Mouse (Mus musculus) ovary, adult 10 weeks (tissue): ENCODE data around the gene Lrrk2. TPM values are rescaled to one million over a fixed set of nuclear protein-coding genes. Genes with fewer than 3 reads are reported as not detected.

ENCODE experiments used
- polyA plus RNA-seq: library from polyadenylated mRNA; stranded (reverse); fragments of 350-450 nt; fragmentation: Illumina TruSeq; extraction: RNeasy Lipid Tissue Mini Kit (QIAGEN cat#74804); gene quantifications from one replicate; pipeline ENCODE4 v1.2.3, GENCODE M21; 2014

Lrrk2 gene
- polyA plus RNA-seq: 51.5 TPM

GRCm38 (mm10) chr15:91672645-91673568 is at the start of gene Lrrk2:
Lrrk2 (plus strand) TSS chr15:91673175.

GRCm38 (mm10) chr15:91837965-91838364 is 165.0 kb downstream of the Lrrk2 start, which contains the start of gene Smgc:
Smgc (plus strand) TSS chr15:91838265.

Other genes starting within 250 kb of the Lrrk2 start
- gene Slc2a13, start 99.9 kb upstream of the Lrrk2 start, polyA plus RNA-seq: 6.8 TPM
- gene Smgc, start 165.1 kb downstream of the Lrrk2 start, polyA plus RNA-seq: not detected